Mouse (Mus musculus) limb, embryonic 14.5 days (tissue): Measurements from ENCODE around the gene 0610010K14Rik. TPM values are rescaled to one million over a fixed set of nuclear protein-coding genes. Genes with fewer than 3 reads are reported as not detected.

ENCODE experiments used
- ATAC-seq: fragments of 200-750 bp; cut with Nextera tagmentation; 2 replicates; pipeline ENCODE4 v1.8.0; 2017; ENCODE audit warnings: low read depth, moderate number of reproducible peaks, moderate TSS enrichment; ENCODE audit not compliant: low FRiP score
- DNase-seq: peaks from one replicate; pipeline ENCODE4 v3.0.0-alpha.2; 2015; ENCODE audit warnings: low spot score
- H3K27ac ChIP-seq: fragments of 300-500 bp; sonication (generic); replicated peaks from 2 replicates; pipeline ENCODE4 v1.5.1; 2014; ENCODE audit warnings: low read depth, mild to moderate bottlenecking, low read length, moderate library complexity, mixed read lengths
- H3K27me3 ChIP-seq: fragments of 300-500 bp; sonication (generic); 2 replicates; pipeline ENCODE4 v1.6.1; 2014; ENCODE audit warnings: low read length, mixed read lengths; ENCODE audit not compliant: control insufficient read depth, insufficient read depth
- H3K36me3 ChIP-seq: fragments of 300-500 bp; sonication (generic); 2 replicates; pipeline ENCODE4 v1.6.1; 2014; ENCODE audit warnings: mild to moderate bottlenecking, low read length, moderate library complexity, mixed read lengths; ENCODE audit not compliant: control insufficient read depth, insufficient read depth
- H3K4me1 ChIP-seq: fragments of 300-500 bp; sonication (generic); 2 replicates; pipeline ENCODE4 v1.6.1; 2014; ENCODE audit warnings: antibody characterized with exemption, low read length, mixed read lengths; ENCODE audit not compliant: control insufficient read depth, insufficient read depth
- H3K4me2 ChIP-seq: fragments of 300-500 bp; sonication (generic); replicated peaks from 2 replicates; pipeline ENCODE4 v1.6.1; 2014; ENCODE audit warnings: low read depth, mild to moderate bottlenecking, low read length, moderate library complexity; ENCODE audit not compliant: severe bottlenecking
- H3K4me3 ChIP-seq: fragments of 300-500 bp; sonication (generic); replicated peaks from 2 replicates; pipeline ENCODE4 v1.5.1; 2014; ENCODE audit warnings: low read length
- H3K9ac ChIP-seq: fragments of 300-500 bp; sonication (generic); 2 replicates; pipeline ENCODE4 v1.6.1; 2014; ENCODE audit warnings: mild to moderate bottlenecking, low read depth, low read length, moderate library complexity; ENCODE audit not compliant: severe bottlenecking
- H3K9me3 ChIP-seq: fragments of 300-500 bp; sonication (generic); 2 replicates; pipeline ENCODE4 v1.6.1; 2016; ENCODE audit warnings: low read length; ENCODE audit not compliant: control insufficient read depth
- POLR2A ChIP-seq: fragments of 200-500 bp; IDR thresholded peaks from 2 replicates; pipeline ENCODE4 v1.8.0; 2012; ENCODE audit warnings: inconsistent platforms, mild to moderate bottlenecking, moderate library complexity, borderline replicate concordance; ENCODE audit not compliant: insufficient read depth, insufficient read length; ENCODE audit errors: extremely low read depth
- WGBS: fragments of 180-500 bp; shearing (Covaris S2); extraction: QIAGEN DNeasy Blood & Tissue Kit; methylation state at CpG from one replicate; pipeline ENCODE4 v1.1.7; 2014; 5-methylcytosine and 5-hydroxymethylcytosine counted together
- polyA plus RNA-seq, 2 experiments: library from polyadenylated mRNA; depleted of rRNA in 1 of 2; stranded (reverse) in 1 of 2; unstranded in 1 of 2; fragments of >200 nt; fragmentation: Nextera tagmentation in 1 of 2; extraction: Ambion mirVana in 1 of 2; gene quantifications; 2 replicates each; pipeline versions ENCODE4 v1.2.1 to v1.2.3; 2012 to 2014

Gene 0610010K14Rik
- polyA plus RNA-seq, 2 experiments, result 171 to 178 TPM

DNA sequence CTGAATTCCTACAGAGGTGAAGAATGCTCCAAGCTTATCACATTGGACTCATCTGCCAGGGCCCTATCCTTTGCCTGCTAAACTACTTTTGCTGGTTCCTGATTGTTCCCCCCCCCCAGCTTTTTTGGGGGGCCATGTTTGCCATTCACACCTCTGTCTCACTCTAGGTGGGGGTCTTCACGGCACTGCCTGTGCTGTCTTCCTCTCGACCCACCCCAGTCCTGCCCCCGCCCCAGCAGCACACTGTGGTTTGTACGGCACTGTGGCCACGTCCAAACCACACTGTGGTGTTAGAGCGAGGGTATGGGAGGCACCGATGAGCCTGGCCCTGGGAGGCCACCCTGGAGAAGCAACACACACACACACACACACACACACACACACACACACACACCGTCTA lies 3.2 kb downstream of the 0610010K14Rik start:
- DNase-seq (no peak), ATAC-seq (no peak)
- Histone ChIP-seq H3K4me3 (no peak overlapping the region), H3K9ac (no peak overlapping the region), H3K27me3 (peaks cover 9% of the 10 kb centered on the region), H3K4me2 (no peak overlapping the region), H3K9me3 (no peaks in the 10 kb centered on the region), H3K27ac (no peak overlapping the region), H3K36me3 (peaks cover 21% of the 10 kb centered on the region), H3K4me1 (peaks cover 29% of the 10 kb centered on the region)
- TF ChIP-seq POLR2A, result no peak
- WGBS, result 89% methylated on average over 8 of the region's 8 CpGs

DNA sequence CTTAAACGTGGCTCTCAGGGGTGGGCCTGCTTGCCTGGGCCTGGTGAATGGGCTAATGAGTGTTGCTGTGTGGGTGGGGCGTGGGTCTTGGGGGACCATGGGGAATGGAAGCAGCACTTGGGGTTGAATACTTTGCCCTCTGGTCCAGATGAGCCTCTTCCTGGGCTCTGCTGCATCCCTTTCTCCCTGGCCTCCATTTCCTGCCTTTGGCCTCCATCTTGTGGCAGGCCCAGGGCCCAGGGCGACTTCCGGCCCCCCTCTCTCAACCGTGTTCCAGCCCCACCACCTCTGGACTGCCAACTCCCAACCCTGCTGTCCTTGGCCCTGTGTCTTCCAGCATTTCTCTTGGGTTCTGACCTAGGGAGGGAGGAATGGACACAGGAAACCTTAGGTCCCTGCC lies 3.7 kb downstream of the 0610010K14Rik start:
- Histone ChIP-seq H3K9ac (no peak overlapping the region), H3K4me2 (no peak overlapping the region), H3K9me3 (no peaks in the 10 kb centered on the region), H3K4me3 (no peak overlapping the region), H3K27ac (no peak overlapping the region), H3K27me3 (peaks cover 13% of the 10 kb centered on the region), H3K36me3 (peaks cover 21% of the 10 kb centered on the region), H3K4me1 (peaks cover 28% of the 10 kb centered on the region)
- 55% methylated on average over 5 of the region's 5 CpGs for WGBS
- no peak for TF ChIP-seq POLR2A
- ATAC-seq (no peak), DNase-seq (no peak)

DNA sequence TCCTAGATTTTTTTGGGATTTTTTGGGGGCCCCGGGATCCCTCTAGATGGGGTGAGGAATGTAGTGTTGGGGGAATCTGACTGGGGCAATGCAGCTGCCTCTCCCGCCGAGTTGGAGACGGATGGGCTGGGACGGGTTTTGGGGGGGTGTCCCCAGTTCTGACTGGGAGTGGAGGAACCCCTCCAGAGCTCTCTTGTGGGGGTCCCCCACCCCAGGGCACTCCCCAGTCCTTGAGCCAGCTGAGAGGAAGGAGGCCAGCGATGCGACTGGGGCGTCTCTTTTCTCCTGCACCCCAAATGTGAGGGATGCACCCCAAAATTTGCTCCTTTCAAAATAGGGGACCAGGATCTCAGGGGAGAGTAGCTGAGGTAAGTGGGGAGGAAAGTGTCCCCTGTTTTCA lies 4.7 kb downstream of the 0610010K14Rik start:
- Histone ChIP-seq H3K4me2 (peak overlapping the region; percentile 52), H3K27me3 (peaks cover 23% of the 10 kb centered on the region), H3K9me3 (no peaks in the 10 kb centered on the region), H3K4me1 (peaks cover 24% of the 10 kb centered on the region), H3K36me3 (peaks cover 21% of the 10 kb centered on the region), H3K9ac (peak overlapping the region; percentile 55), H3K27ac (peak overlapping the region; percentile 1; the same call in 1 of the 2 replicates), H3K4me3 (peak overlapping the region; percentile 40)
- DNase-seq (no peak), ATAC-seq (no peak)
- no peak for TF ChIP-seq POLR2A
- WGBS, result 35% methylated on average over 8 of the region's 8 CpGs

DNA sequence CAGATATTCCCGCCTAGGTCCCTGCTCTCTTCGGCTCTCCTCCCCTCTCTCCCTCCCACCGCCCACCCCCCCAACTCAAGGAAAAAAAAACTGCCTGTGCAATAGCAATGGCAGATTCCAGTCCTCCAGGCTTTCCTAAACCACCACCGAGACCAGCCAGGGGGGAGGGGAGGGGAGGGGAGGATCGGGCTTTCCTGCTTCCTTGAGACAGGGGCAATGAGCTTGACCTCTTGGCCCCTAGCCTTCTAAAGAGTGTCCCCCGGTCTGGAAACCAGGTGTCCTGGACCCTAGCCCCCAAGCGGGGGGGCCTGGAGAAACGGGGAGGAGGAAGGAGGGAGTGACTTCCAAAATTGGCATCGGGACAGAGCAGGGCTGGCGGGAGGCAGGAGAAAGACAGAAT lies 5.2 kb downstream of the 0610010K14Rik start:
- Histone ChIP-seq H3K9me3 (no peaks in the 10 kb centered on the region), H3K36me3 (peaks cover 21% of the 10 kb centered on the region), H3K4me3 (peak overlapping the region; percentile 40), H3K9ac (peak overlapping the region; percentile 55), H3K4me2 (peak overlapping the region; percentile 52), H3K27ac (peak overlapping the region; percentile 1; the same call in 1 of the 2 replicates), H3K4me1 (peaks cover 24% of the 10 kb centered on the region), H3K27me3 (peaks cover 28% of the 10 kb centered on the region)
- peak; percentile 44 for DNase-seq
- TF ChIP-seq POLR2A, result 0 out of 2 replicates have a peak, but pooled peaks have one; percentile 21
- ATAC-seq, result peak; percentile 24; the same call in 1 of the 2 replicates
- 3% methylated on average over 8 of the region's 10 CpGs for WGBS

DNA sequence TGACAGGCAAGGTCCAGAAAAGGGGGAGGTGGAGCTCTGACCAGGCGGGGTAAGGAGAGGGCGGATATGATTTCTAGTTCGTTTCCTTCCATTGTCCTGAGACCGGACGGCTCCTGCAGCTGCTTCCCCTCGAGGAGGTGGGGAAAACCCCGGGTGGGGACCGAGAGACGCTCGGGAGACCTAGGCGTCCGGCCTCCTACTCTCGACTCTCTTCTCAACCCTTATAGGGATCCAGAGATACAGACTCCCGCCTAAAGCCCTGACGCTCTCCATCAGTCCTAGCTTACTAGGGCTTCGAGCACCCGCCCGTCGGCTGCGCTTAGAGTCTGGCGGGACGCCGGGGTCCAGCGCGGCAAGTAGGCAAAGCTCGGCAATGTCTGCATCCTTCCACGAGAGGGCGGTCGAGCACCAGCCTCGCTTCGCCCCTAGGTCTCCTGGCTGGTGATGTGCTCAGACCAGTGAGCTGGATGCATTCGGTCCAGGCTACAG lies 7.4 kb downstream of the 0610010K14Rik start:
- peaks cover 51% of the 10 kb centered on the region for H3K27me3 ChIP-seq
- no peaks in the 10 kb centered on the region for H3K9me3 ChIP-seq
- no peak overlapping the region for H3K27ac ChIP-seq
- no peak for TF ChIP-seq POLR2A
- H3K4me3 ChIP-seq, result peak overlapping the region; percentile 27
- ATAC-seq, result peak; percentile 57; the same call in 1 of the 2 replicates
- peaks cover 13% of the 10 kb centered on the region for H3K36me3 ChIP-seq
- H3K9ac ChIP-seq, result no peak overlapping the region
- peak overlapping the region; percentile 45 for H3K4me2 ChIP-seq
- 2% methylated on average over 32 of the region's 32 CpGs for WGBS
- peak; percentile 89 for DNase-seq
- H3K4me1 ChIP-seq, result peaks cover 22% of the 10 kb centered on the region
